Mouse (Mus musculus): Measurements from ENCODE around the gene Btnl1. TPM values are rescaled to one million over a fixed set of nuclear protein-coding genes. Genes with fewer than 3 reads are reported as not detected.

Btnl1 gene
- polyA plus RNA-seq (2012; rRNA removed): 21.4 and 24.2 TPM in 2 replicates

GRCm38 (mm10) chr17:34376847-34377246 lies at the start of gene Btnl1:
Gene Btnl1, plus strand, starts transcription at chr17:34377132.

GRCm38 (mm10) chr17:34354539-34354938 lies 22.4 kb upstream of the Btnl1 start, which contains the start of gene Btnl2:
Gene Btnl2, plus strand, starts transcription at chr17:34354822.

GRCm38 (mm10) chr17:34398711-34399393 lies 21.9 kb downstream of the Btnl1 start, which contains the start of gene BC051142:
Gene BC051142, plus strand, starts transcription at chr17:34398820.

Other genes starting within 250 kb of the Btnl1 start
- gene H2-DMb2, start 233.8 kb upstream of the Btnl1 start, polyA plus RNA-seq (2012; rRNA removed): 18.1 and 19.6 TPM in 2 replicates
- 38.9 and 63.4 TPM in 2 replicates for gene H2-DMb1, start 224.1 kb upstream of the Btnl1 start, polyA plus RNA-seq (2012; rRNA removed)
- 27.1 and 29.4 TPM in 2 replicates for gene Tap1, start 189.6 kb upstream of the Btnl1 start, polyA plus RNA-seq (2012; rRNA removed)
- 46.3 and 67.5 TPM in 2 replicates for gene Psmb9, start 189.4 kb upstream of the Btnl1 start, polyA plus RNA-seq (2012; rRNA removed)
- 54.9 and 80.3 TPM in 2 replicates for gene Psmb8, start 179.4 kb upstream of the Btnl1 start, polyA plus RNA-seq (2012; rRNA removed)
- 37.1 and 41.0 TPM in 2 replicates for gene Tap2, start 173.6 kb upstream of the Btnl1 start, polyA plus RNA-seq (2012; rRNA removed)
- 6.4 and 7.8 TPM in 2 replicates for gene H2-Ob, start 138.2 kb upstream of the Btnl1 start, polyA plus RNA-seq (2012; rRNA removed)
- 668 and 781 TPM in 2 replicates for gene H2-Ab1, start 119.4 kb upstream of the Btnl1 start, polyA plus RNA-seq (2012; rRNA removed)
- 183 and 216 TPM in 2 replicates for gene H2-Aa, start 89.3 kb upstream of the Btnl1 start, polyA plus RNA-seq (2012; rRNA removed)
- 135 and 141 TPM in 2 replicates for gene H2-Eb1, start 71.3 kb upstream of the Btnl1 start, polyA plus RNA-seq (2012; rRNA removed)
- gene H2-Eb2, start 51.5 kb upstream of the Btnl1 start, polyA plus RNA-seq (2012; rRNA removed): 0.58 and 0.68 TPM in 2 replicates
- gene Btnl2, start 22.3 kb upstream of the Btnl1 start, polyA plus RNA-seq (2012; rRNA removed): 2.4 and 4.6 TPM in 2 replicates
- 0.16 and 0.50 TPM in 2 replicates for gene BC051142, start 21.7 kb downstream of the Btnl1 start, polyA plus RNA-seq (2012; rRNA removed)
- gene Btnl4, start 100.2 kb downstream of the Btnl1 start, polyA plus RNA-seq (2012; rRNA removed): 30.1 and 33.4 TPM in 2 replicates
- gene Btnl6, start 140.2 kb downstream of the Btnl1 start, polyA plus RNA-seq (2012; rRNA removed): 19.2 and 24.2 TPM in 2 replicates
- 21.6 and 28.1 TPM in 2 replicates for gene Notch4, start 187.1 kb downstream of the Btnl1 start, polyA plus RNA-seq (2012; rRNA removed)
- gene Gpsm3, start 212.7 kb downstream of the Btnl1 start, polyA plus RNA-seq (2012; rRNA removed): 7.0 and 8.0 TPM in 2 replicates
- 61.4 and 62.5 TPM in 2 replicates for gene Pbx2, start 214.1 kb downstream of the Btnl1 start, polyA plus RNA-seq (2012; rRNA removed)
- gene Ager, start 220.7 kb downstream of the Btnl1 start, polyA plus RNA-seq (2012; rRNA removed): 2.2 and 2.4 TPM in 2 replicates
- gene Rnf5, start 226.6 kb downstream of the Btnl1 start, polyA plus RNA-seq (2012; rRNA removed): 91.2 and 137 TPM in 2 replicates
- gene Agpat1, start 227.1 kb downstream of the Btnl1 start, polyA plus RNA-seq (2012; rRNA removed): 343 and 453 TPM in 2 replicates
- gene Egfl8, start 238.8 kb downstream of the Btnl1 start, polyA plus RNA-seq (2012; rRNA removed): 3.5 and 4.3 TPM in 2 replicates